Mouse (Mus musculus) embryonic facial prominence, embryonic 15.5 days (tissue): ENCODE measurements around the gene Kbtbd7. TPM values are rescaled to one million over a fixed set of nuclear protein-coding genes. Genes with fewer than 3 reads are reported as not detected.
"Not testable (repeated sequence)": the region's sequence is repeated elsewhere in the genome, so short reads cannot be mapped to it uniquely, and the experiment has no call there.

Experiments used
- ATAC-seq: fragments of 200-750 bp; cut with Nextera tagmentation; 2 replicates; pipeline ENCODE4 v1.8.0; 2017; ENCODE audit warnings: low read depth, moderate TSS enrichment; ENCODE audit not compliant: insufficient number of reproducible peaks, low FRiP score, low TSS enrichment
- H3K27ac ChIP-seq: fragments of 300-500 bp; sonication (generic); replicated peaks from 2 replicates; pipeline ENCODE4 v1.5.1; 2015; ENCODE audit warnings: mild to moderate bottlenecking, inconsistent platforms
- H3K27me3 ChIP-seq: fragments of 300-500 bp; sonication (generic); 2 replicates; pipeline ENCODE4 v1.6.1; 2015; ENCODE audit warnings: inconsistent platforms
- H3K36me3 ChIP-seq: fragments of 300-500 bp; sonication (generic); 2 replicates; pipeline ENCODE4 v1.6.1; 2015; ENCODE audit warnings: mild to moderate bottlenecking, inconsistent platforms
- H3K4me1 ChIP-seq: fragments of 300-500 bp; sonication (generic); 2 replicates; pipeline ENCODE4 v1.6.1; 2015; ENCODE audit warnings: inconsistent platforms
- H3K4me2 ChIP-seq: fragments of 300-500 bp; sonication (generic); replicated peaks from 2 replicates; pipeline ENCODE4 v1.6.1; 2015; ENCODE audit warnings: mild to moderate bottlenecking, inconsistent platforms
- H3K4me3 ChIP-seq: fragments of 300-500 bp; sonication (generic); replicated peaks from 2 replicates; pipeline ENCODE4 v1.5.1; 2015; ENCODE audit warnings: mild to moderate bottlenecking, inconsistent platforms
- H3K9ac ChIP-seq: fragments of 300-500 bp; sonication (generic); 2 replicates; pipeline ENCODE4 v1.6.1; 2015; ENCODE audit warnings: inconsistent platforms
- H3K9me3 ChIP-seq: fragments of 300-500 bp; sonication (generic); replicated peaks from 2 replicates; pipeline ENCODE4 v1.6.1; 2016; ENCODE audit warnings: inconsistent platforms
- WGBS: fragments of 180-500 bp; shearing (Covaris S2); methylation state at CpG from one replicate; pipeline ENCODE4 v1.1.7; 2015; 5-methylcytosine and 5-hydroxymethylcytosine counted together
- polyA plus RNA-seq: library from polyadenylated mRNA; unstranded; fragments of >200 nt; fragmentation: Nextera tagmentation; extraction: Ambion mirVana; gene quantifications from 2 replicates; pipeline ENCODE4 v1.2.1, GENCODE M21; 2015

Kbtbd7 gene
- polyA plus RNA-seq, 1 experiment from 2014 or later, result 12.8 TPM

- no peak overlapping the region for H3K4me3 ChIP-seq
- no peak overlapping the region for H3K9ac ChIP-seq
- peaks cover 26% of the 10 kb centered on the region for H3K36me3 ChIP-seq
- H3K4me2 ChIP-seq, result no peak overlapping the region
- H3K27me3 ChIP-seq, result no peaks in the 10 kb centered on the region
- WGBS, result 87% methylated on average over 6 of the region's 6 CpGs
- H3K4me1 ChIP-seq, result no peaks in the 10 kb centered on the region
- no peak for ATAC-seq
- no peaks in the 10 kb centered on the region for H3K9me3 ChIP-seq
- H3K27ac ChIP-seq, result no peak overlapping the region
Measured at GRCm38 (mm10) chr14:79409278-79409830, 17.0 kb upstream of the Kbtbd7 start.

- no peak for ATAC-seq
- WGBS, result 73% methylated on average over 2 of the region's 2 CpGs
- H3K27ac ChIP-seq, result no peak overlapping the region
Measured at GRCm38 (mm10) chr14:79410662-79411061, 15.6 kb upstream of the Kbtbd7 start.

GRCm38 (mm10) chr14:79413121-79413520 is 13.2 kb upstream of the Kbtbd7 start:
- Histone ChIP-seq H3K9me3 (no peaks in the 10 kb centered on the region), H3K27ac (no peak overlapping the region), H3K27me3 (no peaks in the 10 kb centered on the region), H3K4me1 (no peaks in the 10 kb centered on the region), H3K9ac (no peak overlapping the region), H3K36me3 (peaks cover 21% of the 10 kb centered on the region), H3K4me3 (no peak overlapping the region), H3K4me2 (no peak overlapping the region)
- WGBS, result 87% methylated on average over 6 of the region's 6 CpGs
- no peak for ATAC-seq

More at GRCm38 (mm10) chr14:79410662-79411061, 15.6 kb upstream of the Kbtbd7 start:
- Histone ChIP-seq H3K9ac (no peak overlapping the region), H3K36me3 (peaks cover 26% of the 10 kb centered on the region), H3K27me3 (no peaks in the 10 kb centered on the region), H3K4me1 (no peaks in the 10 kb centered on the region), H3K4me2 (no peak overlapping the region), H3K4me3 (no peak overlapping the region), H3K9me3 (no peaks in the 10 kb centered on the region)

GRCm38 (mm10) chr14:79420083-79420685 is 6.1 kb upstream of the Kbtbd7 start:
- H3K4me2 ChIP-seq, result no peak overlapping the region
- 61% methylated on average over 20 of the region's 20 CpGs for WGBS
- H3K4me1 ChIP-seq, result no peaks in the 10 kb centered on the region
- H3K4me3 ChIP-seq, result no peak overlapping the region
- H3K9me3 ChIP-seq, result no peaks in the 10 kb centered on the region
- peaks cover 9% of the 10 kb centered on the region; the same call in 1 of the 2 replicates for H3K36me3 ChIP-seq
- H3K9ac ChIP-seq, result no peak overlapping the region
- ATAC-seq, result no peak
- no peak overlapping the region for H3K27ac ChIP-seq
- H3K27me3 ChIP-seq, result no peaks in the 10 kb centered on the region

GRCm38 (mm10) chr14:79426730-79427365 is 537 bp downstream of the Kbtbd7 start:
- ATAC-seq, result peak; percentile 27
- Histone ChIP-seq H3K27ac (peak overlapping the region; percentile 86; the same call in 1 of the 2 replicates), H3K4me3 (peak overlapping the region; percentile 54), H3K4me2 (peak overlapping the region; percentile 50), H3K9ac (peak overlapping the region; percentile 43), H3K36me3 (peaks cover 11% of the 10 kb centered on the region; the same call in 1 of the 2 replicates)
- not testable (repeated sequence) for H3K4me1 ChIP-seq, H3K27me3 ChIP-seq, H3K9me3 ChIP-seq
- WGBS, result 60% methylated on average over 11 of the region's 59 CpGs

GRCm38 (mm10) chr14:79434068-79434467 is 7.8 kb downstream of the Kbtbd7 start:
- ATAC-seq, result no peak
- Histone ChIP-seq H3K9me3 (no peaks in the 10 kb centered on the region), H3K36me3 (no peaks in the 10 kb centered on the region), H3K4me1 (no peaks in the 10 kb centered on the region), H3K9ac (no peak overlapping the region), H3K4me2 (no peak overlapping the region), H3K27ac (no peak overlapping the region), H3K4me3 (no peak overlapping the region), H3K27me3 (no peaks in the 10 kb centered on the region)
- 68% methylated on average over 1 of the region's 1 CpGs for WGBS

GRCm38 (mm10) chr14:79440655-79441054 is 14.3 kb downstream of the Kbtbd7 start:
- Histone ChIP-seq H3K27ac (no peak overlapping the region), H3K27me3 (no peaks in the 10 kb centered on the region), H3K9me3 (no peaks in the 10 kb centered on the region), H3K4me2 (no peak overlapping the region), H3K36me3 (no peaks in the 10 kb centered on the region), H3K4me3 (no peak overlapping the region), H3K4me1 (no peaks in the 10 kb centered on the region), H3K9ac (no peak overlapping the region)
- 87% methylated on average over 2 of the region's 2 CpGs for WGBS
- no peak for ATAC-seq

- Histone ChIP-seq H3K27me3 (no peaks in the 10 kb centered on the region), H3K4me1 (no peaks in the 10 kb centered on the region), H3K36me3 (no peaks in the 10 kb centered on the region), H3K9me3 (no peaks in the 10 kb centered on the region), H3K4me2 (no peak overlapping the region), H3K4me3 (no peak overlapping the region), H3K27ac (no peak overlapping the region), H3K9ac (no peak overlapping the region)
- ATAC-seq, result no peak
- WGBS, result 80% methylated on average over 5 of the region's 5 CpGs
Measured at GRCm38 (mm10) chr14:79441441-79441840, 15.1 kb downstream of the Kbtbd7 start.

- H3K36me3 ChIP-seq, result no peaks in the 10 kb centered on the region
- ATAC-seq, result no peak
- no peak overlapping the region for H3K27ac ChIP-seq
- 86% methylated on average over 9 of the region's 9 CpGs for WGBS
- H3K4me1 ChIP-seq, result no peaks in the 10 kb centered on the region
- H3K4me2 ChIP-seq, result no peak overlapping the region
- H3K9me3 ChIP-seq, result no peaks in the 10 kb centered on the region
- H3K4me3 ChIP-seq, result no peak overlapping the region
- H3K27me3 ChIP-seq, result no peaks in the 10 kb centered on the region
- no peak overlapping the region for H3K9ac ChIP-seq
Measured at GRCm38 (mm10) chr14:79444601-79445000, 18.3 kb downstream of the Kbtbd7 start.

GRCm38 (mm10) chr14:79445055-79445620 is 18.8 kb downstream of the Kbtbd7 start:
- Histone ChIP-seq H3K9me3 (no peaks in the 10 kb centered on the region), H3K36me3 (no peaks in the 10 kb centered on the region), H3K27ac (no peak overlapping the region), H3K9ac (no peak overlapping the region), H3K4me1 (no peaks in the 10 kb centered on the region), H3K27me3 (no peaks in the 10 kb centered on the region), H3K4me2 (no peak overlapping the region), H3K4me3 (no peak overlapping the region)
- no peak for ATAC-seq
- WGBS, result 54% methylated on average over 16 of the region's 16 CpGs

GRCm38 (mm10) chr14:79451681-79452590 is 25.6 kb downstream of the Kbtbd7 start, which contains the start of gene Kbtbd6:
Gene Kbtbd6 (plus strand): TSS chr14:79451835.
- H3K9ac ChIP-seq, result peak within 1 kb of the TSS; percentile 47
- not testable (repeated sequence) for H3K4me1 ChIP-seq, H3K27me3 ChIP-seq, H3K36me3 ChIP-seq, H3K9me3 ChIP-seq
- ATAC-seq, result peak; percentile 89
- H3K4me3 ChIP-seq, result peak within 1 kb of the TSS; percentile 64
- peak within 1 kb of the TSS; percentile 79 for H3K4me2 ChIP-seq
- WGBS, result 12% methylated on average over 43 of the region's 89 CpGs
- H3K27ac ChIP-seq, result peak within 1 kb of the TSS; percentile 63; the same call in 1 of the 2 replicates
